Mouse (Mus musculus) embryonic stem cell, embryonic (primary cell): ENCODE measurements at regions not wholly inside any gene's neighbourhood (a gene's known extent, or its start where the extent isn't known, plus 50 kb on each side); places are given as distances from the start of the nearest gene placed in this dataset.

Experiments used
- CTCF ChIA-PET, 4 experiments: fragments of 300-600 bp in 2 of 4; fragments of 350-600 bp in 2 of 4; sonication (Branson Sonifier 250); formaldehyde crosslinking; loops; one replicate each; lab custom pipeline; 2022; ENCODE audit warnings: inconsistent platforms in 2 of 4; lab: Charles Lee
- POLR2A ChIA-PET, 4 experiments: fragments of 300-600 bp in 2 of 4; fragments of 350-600 bp in 2 of 4; sonication (Branson Sonifier 250); formaldehyde crosslinking; loops; one replicate each; lab custom pipeline; 2022; ENCODE audit warnings: antibody characterized with exemption in 4 of 4, inconsistent platforms in 1 of 4; lab: Charles Lee

DNA sequence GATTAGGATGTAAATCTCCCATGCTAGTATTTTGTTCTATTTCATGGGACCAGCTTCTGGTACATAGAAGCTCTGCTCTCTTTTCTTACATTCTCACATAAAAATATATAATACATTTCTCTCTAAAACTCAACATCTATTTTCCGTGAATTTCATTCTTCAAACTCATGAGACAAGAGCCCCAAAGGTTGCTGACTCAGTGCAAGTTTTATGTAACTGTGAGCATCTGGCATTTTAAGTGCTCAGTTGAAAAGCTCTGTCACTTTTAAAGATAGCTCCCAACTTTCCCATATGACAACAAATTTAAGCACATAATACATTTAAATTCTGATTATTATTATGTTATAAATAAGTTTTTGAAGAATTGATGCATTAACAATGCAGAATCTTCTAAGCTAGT is 268.5 kb downstream of the AW209491 start:
- CTCF ChIA-PET: no interaction called here
- POLR2A ChIA-PET: no interaction called here

- POLR2A ChIA-PET: no interaction called here
These were observed 300.3 kb downstream of the AW209491 start for GRCm38 (mm10) chr13:14930137-14930785.

GRCm38 (mm10) chr13:14966187-14966726 is 336.3 kb downstream of the AW209491 start:
- ChIA-PET CTCF (no interaction called here), POLR2A (no interaction called here)

More at GRCm38 (mm10) chr13:14930137-14930785, 300.3 kb downstream of the AW209491 start:
- CTCF ChIA-PET: no interaction called here

DNA sequence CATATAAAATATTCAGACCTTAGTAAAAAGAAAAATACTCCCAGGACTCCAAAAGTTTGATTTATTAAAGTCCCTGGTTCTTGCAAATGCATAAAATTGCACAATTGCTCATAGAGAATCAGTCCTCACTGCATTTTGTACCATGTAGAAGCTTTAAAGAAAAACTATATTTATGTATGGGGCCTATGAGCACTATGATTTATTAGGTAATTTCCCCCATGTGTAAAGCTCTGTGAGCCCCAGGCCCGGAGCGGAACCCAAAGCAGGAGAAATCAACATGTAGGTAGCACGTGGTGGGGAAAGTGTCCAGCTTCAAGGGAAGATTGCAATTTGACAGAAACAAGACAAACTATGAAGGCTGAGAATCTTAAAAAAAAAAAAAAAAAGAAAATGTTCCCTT is 372.7 kb downstream of the AW209491 start:
- ChIA-PET POLR2A (interaction anchor here in 1 of 4 experiments (0.7 kb wide), 1 partner anchor 427 kb away, joined by 4 read pairs; no protein-coding TSS in a partner anchor), CTCF (no interaction called here)

DNA sequence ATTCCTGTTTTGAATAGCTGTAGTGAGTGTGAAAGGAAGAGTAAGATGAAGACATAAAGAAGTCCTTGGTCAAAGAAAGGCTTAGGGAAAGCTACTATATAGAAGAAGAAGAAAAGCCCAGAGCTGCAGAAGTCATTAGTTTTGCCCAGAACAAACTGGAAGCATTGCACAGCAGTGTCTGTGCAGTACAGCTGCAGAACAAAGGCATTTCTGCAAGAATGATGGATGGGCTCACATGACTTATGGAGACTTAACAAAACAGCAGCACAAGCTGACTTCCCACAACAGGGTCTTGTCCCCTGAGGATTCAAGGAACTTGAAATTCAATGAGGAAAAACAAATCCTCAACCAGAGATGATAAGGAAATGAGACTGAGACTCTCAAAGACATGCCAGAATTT is 381.7 kb downstream of the AW209491 start:
- ChIA-PET POLR2A (no interaction called here), CTCF (no interaction called here)

DNA sequence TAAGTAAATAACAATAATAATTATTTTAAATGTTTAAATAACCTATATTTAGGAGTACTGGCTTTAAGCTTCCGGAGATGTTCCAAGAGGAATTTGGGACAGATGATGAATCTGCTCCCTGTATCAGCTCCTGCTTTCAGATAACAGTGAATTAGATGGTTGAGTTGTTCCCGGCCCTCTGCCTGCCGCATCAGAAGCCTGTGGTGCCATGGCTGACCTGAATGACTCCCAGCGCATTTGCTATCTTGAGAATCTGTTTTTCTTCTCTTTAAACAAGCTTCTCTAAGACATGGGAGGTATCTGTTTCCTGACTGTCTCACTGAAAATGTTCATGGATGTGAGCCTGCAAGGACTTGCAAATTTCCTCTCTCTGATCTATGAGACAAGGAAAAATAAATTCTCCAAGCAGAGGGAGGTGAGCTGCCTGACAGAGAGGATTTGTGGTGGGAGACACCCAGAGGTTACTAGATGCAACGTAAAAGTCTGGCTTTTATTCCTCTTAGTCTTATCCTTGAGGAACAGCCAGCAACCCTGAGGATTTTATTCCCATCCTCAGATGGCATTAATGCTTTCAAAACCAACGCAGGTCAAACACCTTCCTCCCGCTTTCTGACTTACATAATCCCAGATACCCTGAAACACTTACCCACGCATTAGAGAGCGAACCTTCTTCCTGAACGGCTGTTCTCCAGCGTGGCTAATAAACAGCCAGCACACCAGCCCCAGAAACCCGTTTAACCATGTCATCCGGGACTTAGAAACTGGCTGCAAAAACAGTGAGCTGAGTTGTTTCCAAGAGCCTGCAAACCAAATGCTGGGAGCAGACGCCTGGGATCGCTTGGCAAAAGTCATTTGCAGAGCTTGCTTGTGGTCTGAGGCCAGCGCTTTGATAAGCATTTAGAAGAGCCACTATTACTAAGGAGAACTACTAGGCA is 389.1 kb downstream of the AW209491 start:
- POLR2A ChIA-PET: no interaction called here
- CTCF ChIA-PET: no interaction called here

DNA sequence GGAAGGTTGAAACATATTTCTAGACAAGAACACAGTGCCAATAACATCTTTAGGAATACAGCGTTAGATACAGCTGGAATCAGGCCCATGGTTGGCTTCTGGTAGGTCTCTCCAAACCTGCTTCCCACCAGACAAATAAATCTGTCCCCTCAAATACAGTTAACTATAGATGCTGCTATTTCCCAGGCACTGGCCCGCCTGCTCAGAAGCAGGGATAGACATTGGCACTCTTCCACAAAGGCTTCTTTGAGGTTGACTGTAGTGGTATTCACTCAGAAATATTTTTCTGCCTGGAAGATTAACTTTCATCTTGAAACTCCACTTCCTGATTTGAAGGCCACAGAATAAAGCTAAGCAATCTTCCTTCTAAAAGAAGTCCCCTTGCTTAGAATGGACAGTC is 396.6 kb downstream of the AW209491 start:
- POLR2A ChIA-PET: no interaction called here

DNA sequence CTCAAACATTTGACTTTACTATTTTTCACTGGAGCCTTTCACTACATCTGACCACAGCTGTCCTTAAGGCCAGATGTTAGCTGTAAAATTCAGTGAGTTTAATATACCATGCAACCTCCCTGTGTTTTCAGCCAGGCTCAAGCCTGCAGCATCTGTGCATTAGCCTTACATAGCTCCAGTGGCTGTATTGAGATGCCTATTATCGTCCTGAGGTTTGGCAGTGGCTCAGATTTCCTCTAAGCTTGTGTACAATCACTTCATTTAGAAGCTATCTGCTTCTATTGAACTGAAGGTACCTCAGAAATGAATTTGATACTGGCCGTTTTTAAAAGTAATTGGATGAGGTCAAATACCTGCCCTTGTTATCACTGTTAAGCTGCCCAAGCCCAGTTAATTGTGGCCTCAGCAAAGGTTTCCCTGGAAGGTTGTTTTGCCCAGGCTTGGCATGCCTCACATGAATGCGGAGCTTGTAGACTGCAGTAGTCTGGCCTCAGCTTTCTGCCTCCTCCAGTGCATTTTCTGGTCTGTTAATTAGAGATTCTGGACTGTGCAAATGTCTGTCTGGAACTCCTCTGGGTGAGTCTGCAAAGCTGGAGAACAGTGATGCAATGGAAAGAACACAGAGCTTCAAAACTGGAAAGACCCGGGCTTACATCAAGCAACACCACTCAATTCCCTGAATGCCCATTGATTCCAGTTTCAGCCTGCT is 410.2 kb upstream of the Gli3 start:
- ChIA-PET POLR2A (interaction anchor here in 1 of 4 experiments (1.0 kb wide), 1 partner anchor 10 kb away, joined by 3 read pairs; no protein-coding TSS in a partner anchor), CTCF (no interaction called here)

More for the DNA sequence above, 396.6 kb downstream of the AW209491 start:
- CTCF ChIA-PET: no interaction called here

DNA sequence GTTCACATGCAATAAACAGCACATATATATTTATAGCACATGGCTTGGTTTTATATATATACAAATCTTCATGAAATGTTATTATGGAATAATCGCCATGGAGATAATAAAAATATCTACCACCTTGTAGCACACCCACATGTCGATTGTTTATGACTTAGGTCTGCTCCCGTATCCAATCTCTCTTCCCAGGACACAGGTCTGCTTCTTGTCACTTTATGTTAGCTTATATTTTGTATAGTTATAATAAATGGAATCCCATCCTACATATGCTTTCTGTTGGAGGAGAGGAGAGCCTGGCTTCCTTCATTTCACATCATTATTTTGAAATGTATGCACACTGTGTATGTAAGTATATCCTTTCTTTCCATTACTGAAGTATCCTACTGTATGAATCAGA is 408.3 kb upstream of the Gli3 start:
- CTCF ChIA-PET: no interaction called here
- POLR2A ChIA-PET: no interaction called here

DNA sequence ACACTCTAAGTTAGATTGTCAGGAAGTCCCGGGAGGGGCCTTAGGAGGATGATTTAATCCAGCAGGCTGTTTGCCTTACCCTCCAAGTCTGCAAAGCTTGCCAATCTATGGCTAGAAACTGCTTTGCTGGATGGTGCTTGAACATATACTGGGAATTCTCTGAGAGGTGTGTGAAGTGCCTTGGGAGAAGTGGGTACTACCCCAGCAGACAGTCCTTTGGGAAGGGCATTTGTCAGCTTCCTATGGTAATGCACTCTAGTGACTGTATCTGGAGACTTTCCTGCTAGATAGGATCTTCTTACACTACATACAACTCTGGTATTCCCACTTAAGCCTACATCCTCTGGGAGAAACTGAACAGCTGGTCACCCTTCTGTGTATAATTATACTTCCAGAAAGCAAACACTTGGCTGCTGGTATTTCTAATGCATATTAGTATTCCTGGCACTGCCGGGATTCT is 384.4 kb upstream of the Gli3 start:
- CTCF ChIA-PET: no interaction called here

DNA sequence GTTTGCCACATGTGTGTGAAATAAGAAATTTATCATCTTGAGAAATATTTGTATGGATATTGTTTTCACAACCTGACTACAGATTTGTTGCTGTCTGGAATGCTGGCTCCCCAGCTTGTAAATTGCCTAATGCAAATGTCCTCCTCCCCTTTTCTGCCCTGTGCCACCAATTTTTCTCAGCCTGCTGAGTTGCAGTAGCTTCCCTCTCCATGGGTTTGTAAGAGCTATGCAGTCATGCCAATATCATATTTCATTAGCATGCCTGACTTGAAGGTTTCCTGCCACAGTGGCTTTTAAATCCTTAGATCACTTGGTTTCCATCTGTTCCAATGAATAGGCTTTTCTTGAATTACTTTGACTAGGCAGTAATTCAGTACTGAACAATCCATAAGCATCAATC is 383.9 kb upstream of the Gli3 start:
- ChIA-PET POLR2A (no interaction called here), CTCF (no interaction called here)

More for the DNA sequence above, 384.4 kb upstream of the Gli3 start:
- POLR2A ChIA-PET: no interaction called here

- CTCF ChIA-PET: no interaction called here
- POLR2A ChIA-PET: no interaction called here
These were observed 380.6 kb upstream of the Gli3 start for GRCm38 (mm10) chr13:15082255-15082932.

DNA sequence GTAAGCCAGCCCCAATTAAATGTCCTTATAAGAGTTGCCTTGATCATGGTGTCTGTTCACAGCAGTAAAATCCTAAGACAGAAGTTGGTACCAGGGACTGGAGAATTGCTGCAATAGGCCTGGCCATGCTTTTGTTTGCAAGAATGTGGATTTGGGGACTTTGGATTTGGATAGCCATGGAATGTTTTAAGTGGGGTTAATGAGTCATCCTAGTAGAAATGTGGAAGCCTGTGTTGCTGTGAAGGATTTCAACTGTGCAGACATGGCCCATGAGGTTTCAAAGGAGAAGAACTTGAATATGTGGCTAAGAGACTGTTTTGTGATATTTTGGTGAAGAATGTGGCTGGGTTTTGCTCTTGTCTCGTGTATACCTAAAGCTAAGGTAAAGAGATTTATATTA is 368.2 kb upstream of the Gli3 start:
- ChIA-PET POLR2A (no interaction called here), CTCF (no interaction called here)

DNA sequence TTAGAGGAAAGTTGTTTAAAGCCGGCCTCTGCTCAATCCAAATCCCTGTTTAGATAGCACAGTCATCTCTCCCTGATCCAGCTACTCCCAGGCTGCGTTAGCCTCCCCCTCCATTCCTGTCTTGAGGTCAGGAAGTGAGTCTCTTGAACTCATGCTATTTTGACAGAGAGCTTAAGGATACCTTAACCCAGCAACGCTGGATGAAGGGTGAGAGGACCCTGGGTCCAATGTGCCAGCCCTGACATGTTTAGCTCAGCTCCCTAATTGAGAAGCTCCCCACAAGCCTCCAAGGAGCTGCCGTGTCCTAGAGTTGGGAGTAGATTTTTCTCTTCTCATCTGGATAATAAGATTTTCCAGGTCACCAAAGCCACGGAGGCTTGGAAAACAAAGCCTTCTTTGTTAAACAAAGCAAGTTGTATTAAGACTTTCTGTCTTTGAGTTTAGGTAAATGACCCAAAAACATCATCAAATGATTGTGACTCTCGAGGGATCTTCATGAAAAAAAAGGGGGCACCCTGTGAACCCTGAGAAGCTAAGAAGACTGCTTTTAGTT is 355.2 kb upstream of the Gli3 start:
- ChIA-PET POLR2A (no interaction called here), CTCF (interaction anchor here in 2 of 4 experiments (0.6 to 0.7 kb wide), 2 partner anchors 72 to 110 kb away, joined by 3 read pairs; no protein-coding TSS in a partner anchor)

DNA sequence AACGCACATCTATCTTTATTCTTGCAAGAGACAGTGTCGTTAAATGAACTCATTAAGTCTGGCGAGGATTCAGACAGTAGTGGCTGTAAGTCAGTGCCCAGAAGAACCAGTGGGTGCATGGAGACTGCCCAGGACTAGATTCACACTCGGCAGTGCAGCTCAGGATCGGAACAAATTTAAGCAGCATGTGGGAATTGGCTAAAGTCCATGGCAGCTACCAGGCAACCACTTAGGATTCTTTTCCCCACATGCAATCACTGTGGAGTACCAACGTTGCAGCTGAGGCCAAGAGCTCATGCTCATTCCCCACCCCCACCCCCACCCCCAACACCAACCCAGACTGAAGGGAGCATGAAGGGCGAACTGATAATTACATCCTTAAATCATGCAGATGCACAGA is 349.7 kb upstream of the Gli3 start:
- CTCF ChIA-PET: no interaction called here
- POLR2A ChIA-PET: interaction anchor here in 1 of 4 experiments (0.6 kb wide), 1 partner anchor 17 kb away, joined by 6 read pairs; no protein-coding TSS in a partner anchor

DNA sequence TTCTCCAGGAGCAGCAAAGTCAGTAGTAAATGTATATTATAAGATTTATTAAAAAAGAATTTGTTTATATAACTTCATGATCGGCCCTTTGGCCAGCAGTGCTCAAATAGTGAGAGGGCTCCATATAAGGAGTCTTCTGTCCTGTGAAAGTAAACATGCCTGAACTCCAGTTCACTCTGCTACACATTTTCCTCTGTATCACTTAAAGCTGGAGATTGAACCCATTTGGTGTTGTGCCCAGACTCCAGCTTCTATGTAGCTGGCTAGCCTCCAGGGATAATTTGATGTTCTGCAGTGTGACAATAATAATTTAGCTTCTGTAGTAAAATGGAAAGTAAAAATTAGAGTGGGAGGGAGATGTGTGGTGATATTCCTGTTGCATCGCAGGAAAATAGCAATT is 332.8 kb upstream of the Gli3 start:
- POLR2A ChIA-PET: interaction anchor here in 1 of 4 experiments (0.7 kb wide), 1 partner anchor 17 kb away, joined by 6 read pairs; no protein-coding TSS in a partner anchor
- CTCF ChIA-PET: no interaction called here

GRCm38 (mm10) chr13:15146167-15146566 is 316.9 kb upstream of the Gli3 start:
- ChIA-PET CTCF (interaction anchor here in 1 of 4 experiments (0.5 kb wide), 1 partner anchor 40 kb away, joined by 3 read pairs; no protein-coding TSS in a partner anchor), POLR2A (no interaction called here)

- ChIA-PET CTCF (no interaction called here), POLR2A (no interaction called here)
These were observed 282.1 kb upstream of the Gli3 start for GRCm38 (mm10) chr13:15180898-15181297.
